Mouse (Mus musculus) intestine, embryonic 16.5 days (tissue): Measurements from ENCODE around the gene Mbl1. TPM values are rescaled to one million over a fixed set of nuclear protein-coding genes. Genes with fewer than 3 reads are reported as not detected.

ENCODE experiments used
- ATAC-seq: fragments of 200-750 bp; cut with Nextera tagmentation; 2 replicates; pipeline ENCODE4 v1.8.0; 2017; ENCODE audit warnings: moderate TSS enrichment, moderate library complexity
- H3K27ac ChIP-seq: fragments of 300-500 bp; sonication (generic); 2 replicates; pipeline ENCODE4 v1.5.1; 2014; ENCODE audit warnings: mild to moderate bottlenecking, low read length
- H3K27me3 ChIP-seq: fragments of 300-500 bp; sonication (generic); replicated peaks from 2 replicates; pipeline ENCODE4 v1.6.1; 2014; ENCODE audit warnings: low read length, control low read depth, mixed read lengths; ENCODE audit not compliant: control insufficient read depth, insufficient read depth
- H3K36me3 ChIP-seq: fragments of 300-500 bp; sonication (generic); 2 replicates; pipeline ENCODE4 v1.6.1; 2014; ENCODE audit warnings: low read length, control low read depth; ENCODE audit not compliant: control insufficient read depth, insufficient read depth
- H3K4me1 ChIP-seq: fragments of 300-500 bp; sonication (generic); 2 replicates; pipeline ENCODE4 v1.6.1; 2014; ENCODE audit warnings: low read length, control low read depth, mixed read lengths; ENCODE audit not compliant: control insufficient read depth, insufficient read depth
- H3K4me2 ChIP-seq: fragments of 300-500 bp; sonication (generic); 2 replicates; pipeline ENCODE4 v1.6.1; 2014; ENCODE audit warnings: low read depth, low read length, control low read depth
- H3K4me3 ChIP-seq: fragments of 300-500 bp; sonication (generic); 2 replicates; pipeline ENCODE4 v1.5.1; 2014; ENCODE audit warnings: mild to moderate bottlenecking, low read length
- H3K9ac ChIP-seq: fragments of 300-500 bp; sonication (generic); 2 replicates; pipeline ENCODE4 v1.6.1; 2014; ENCODE audit warnings: low read depth, low read length
- H3K9me3 ChIP-seq: fragments of 300-500 bp; sonication (generic); 2 replicates; pipeline ENCODE4 v1.6.1; 2016; ENCODE audit warnings: low read length, control low read depth; ENCODE audit not compliant: control insufficient read depth
- WGBS: fragments of 180-500 bp; shearing (Covaris S2); extraction: QIAGEN DNeasy Blood & Tissue Kit; methylation state at CpG from one replicate; pipeline ENCODE4 v1.1.7; 2014; 5-methylcytosine and 5-hydroxymethylcytosine counted together
- polyA plus RNA-seq: library from polyadenylated mRNA; unstranded; fragments of >200 nt; fragmentation: Nextera tagmentation; extraction: Ambion mirVana; gene quantifications from 2 replicates; pipeline ENCODE4 v1.2.1, GENCODE M21; 2015

Gene Mbl1
- polyA plus RNA-seq, 1 experiment from 2014 or later: 0.98 TPM

GRCm38 (mm10) chr14:41137006-41137405 is 14.3 kb upstream of the Mbl1 start:
- H3K4me3 ChIP-seq: no peak overlapping the region
- H3K4me1 ChIP-seq: no peaks in the 10 kb centered on the region
- H3K9me3 ChIP-seq: no peaks in the 10 kb centered on the region
- no peak overlapping the region for H3K9ac ChIP-seq
- no peaks in the 10 kb centered on the region for H3K27me3 ChIP-seq
- no peak overlapping the region for H3K4me2 ChIP-seq
- no peak for ATAC-seq
- H3K27ac ChIP-seq: no peak overlapping the region
- no peaks in the 10 kb centered on the region for H3K36me3 ChIP-seq

GRCm38 (mm10) chr14:41140686-41141085 is 10.6 kb upstream of the Mbl1 start:
- H3K27ac ChIP-seq: no peak overlapping the region
- no peak for ATAC-seq
- H3K4me1 ChIP-seq: no peaks in the 10 kb centered on the region
- no peaks in the 10 kb centered on the region for H3K36me3 ChIP-seq
- H3K27me3 ChIP-seq: no peaks in the 10 kb centered on the region
- H3K9me3 ChIP-seq: no peaks in the 10 kb centered on the region
- no peak overlapping the region for H3K4me3 ChIP-seq
- 89% methylated on average over 1 of the region's 1 CpGs for WGBS
- no peak overlapping the region for H3K4me2 ChIP-seq
- H3K9ac ChIP-seq: no peak overlapping the region

GRCm38 (mm10) chr14:41146035-41146434 is 5.2 kb upstream of the Mbl1 start:
- Histone ChIP-seq H3K36me3 (no peaks in the 10 kb centered on the region), H3K9ac (no peak overlapping the region), H3K4me3 (no peak overlapping the region), H3K4me1 (no peaks in the 10 kb centered on the region), H3K9me3 (no peaks in the 10 kb centered on the region), H3K4me2 (no peak overlapping the region), H3K27ac (no peak overlapping the region), H3K27me3 (no peaks in the 10 kb centered on the region)
- WGBS: 48% methylated on average over 6 of the region's 6 CpGs
- no peak for ATAC-seq

- Histone ChIP-seq H3K9ac (no peak overlapping the region), H3K4me2 (no peak overlapping the region), H3K9me3 (no peaks in the 10 kb centered on the region), H3K4me1 (no peaks in the 10 kb centered on the region), H3K27me3 (no peaks in the 10 kb centered on the region), H3K4me3 (no peak overlapping the region), H3K36me3 (no peaks in the 10 kb centered on the region), H3K27ac (no peak overlapping the region)
- ATAC-seq: no peak
- WGBS: 80% methylated on average over 3 of the region's 3 CpGs
These were observed 4.3 kb upstream of the Mbl1 start for GRCm38 (mm10) chr14:41146922-41147321.

- Histone ChIP-seq H3K4me2 (no peak overlapping the region), H3K27ac (no peak overlapping the region), H3K4me1 (no peaks in the 10 kb centered on the region), H3K9ac (no peak overlapping the region), H3K27me3 (no peaks in the 10 kb centered on the region), H3K4me3 (no peak overlapping the region), H3K36me3 (no peaks in the 10 kb centered on the region), H3K9me3 (no peaks in the 10 kb centered on the region)
- ATAC-seq: no peak
- 78% methylated on average over 2 of the region's 2 CpGs for WGBS
These were observed 3.9 kb upstream of the Mbl1 start for GRCm38 (mm10) chr14:41147356-41147755.

GRCm38 (mm10) chr14:41160076-41160475 is 8.8 kb downstream of the Mbl1 start:
- ATAC-seq: no peak
- WGBS: 58% methylated on average over 4 of the region's 4 CpGs

GRCm38 (mm10) chr14:41160743-41161142 is 9.5 kb downstream of the Mbl1 start:
- Histone ChIP-seq H3K4me2 (no peak overlapping the region), H3K27me3 (no peaks in the 10 kb centered on the region), H3K4me1 (no peaks in the 10 kb centered on the region), H3K4me3 (no peak overlapping the region), H3K9ac (no peak overlapping the region), H3K27ac (no peak overlapping the region), H3K9me3 (no peaks in the 10 kb centered on the region), H3K36me3 (no peaks in the 10 kb centered on the region)
- WGBS: 46% methylated on average over 1 of the region's 1 CpGs
- no peak for ATAC-seq

More at GRCm38 (mm10) chr14:41160076-41160475, 8.8 kb downstream of the Mbl1 start:
- Histone ChIP-seq H3K4me3 (no peak overlapping the region), H3K4me2 (no peak overlapping the region), H3K4me1 (no peaks in the 10 kb centered on the region), H3K9ac (no peak overlapping the region), H3K27me3 (no peaks in the 10 kb centered on the region), H3K36me3 (no peaks in the 10 kb centered on the region), H3K9me3 (no peaks in the 10 kb centered on the region), H3K27ac (no peak overlapping the region)

- H3K36me3 ChIP-seq: no peaks in the 10 kb centered on the region
- no peak overlapping the region for H3K4me3 ChIP-seq
- 11% methylated on average over 2 of the region's 2 CpGs for WGBS
- no peaks in the 10 kb centered on the region for H3K27me3 ChIP-seq
- no peak for ATAC-seq
- no peak overlapping the region for H3K9ac ChIP-seq
- no peak overlapping the region for H3K4me2 ChIP-seq
- no peaks in the 10 kb centered on the region for H3K9me3 ChIP-seq
- H3K27ac ChIP-seq: no peak overlapping the region
- no peaks in the 10 kb centered on the region for H3K4me1 ChIP-seq
These were observed 11.4 kb downstream of the Mbl1 start for GRCm38 (mm10) chr14:41162663-41163062.

- H3K9me3 ChIP-seq: no peaks in the 10 kb centered on the region
- H3K27ac ChIP-seq: no peak overlapping the region
- no peaks in the 10 kb centered on the region for H3K36me3 ChIP-seq
- whole genome bisulfite sequencing: 48% methylated on average over 5 of the region's 5 CpGs
- H3K27me3 ChIP-seq: no peaks in the 10 kb centered on the region
- no peaks in the 10 kb centered on the region for H3K4me1 ChIP-seq
- H3K4me2 ChIP-seq: no peak overlapping the region
- H3K9ac ChIP-seq: no peak overlapping the region
- H3K4me3 ChIP-seq: no peak overlapping the region
- no peak for ATAC-seq
These were observed 16.0 kb downstream of the Mbl1 start for GRCm38 (mm10) chr14:41167278-41167677.

- Histone ChIP-seq H3K4me3 (no peak overlapping the region), H3K9ac (no peak overlapping the region), H3K27ac (no peak overlapping the region), H3K9me3 (no peaks in the 10 kb centered on the region), H3K4me1 (no peaks in the 10 kb centered on the region), H3K4me2 (no peak overlapping the region), H3K36me3 (no peaks in the 10 kb centered on the region), H3K27me3 (no peaks in the 10 kb centered on the region)
- 84% methylated on average over 1 of the region's 1 CpGs for WGBS
- no peak for ATAC-seq
These were observed 17.3 kb downstream of the Mbl1 start for GRCm38 (mm10) chr14:41168567-41168966.
